Mouse (Mus musculus): ENCODE data around the gene Gna13. TPM values are rescaled to one million over a fixed set of nuclear protein-coding genes. Genes with fewer than 3 reads are reported as not detected.

Gna13 gene
- polyA plus RNA-seq, 1 experiment from 2014 or later, result 21.8 TPM

DNA sequence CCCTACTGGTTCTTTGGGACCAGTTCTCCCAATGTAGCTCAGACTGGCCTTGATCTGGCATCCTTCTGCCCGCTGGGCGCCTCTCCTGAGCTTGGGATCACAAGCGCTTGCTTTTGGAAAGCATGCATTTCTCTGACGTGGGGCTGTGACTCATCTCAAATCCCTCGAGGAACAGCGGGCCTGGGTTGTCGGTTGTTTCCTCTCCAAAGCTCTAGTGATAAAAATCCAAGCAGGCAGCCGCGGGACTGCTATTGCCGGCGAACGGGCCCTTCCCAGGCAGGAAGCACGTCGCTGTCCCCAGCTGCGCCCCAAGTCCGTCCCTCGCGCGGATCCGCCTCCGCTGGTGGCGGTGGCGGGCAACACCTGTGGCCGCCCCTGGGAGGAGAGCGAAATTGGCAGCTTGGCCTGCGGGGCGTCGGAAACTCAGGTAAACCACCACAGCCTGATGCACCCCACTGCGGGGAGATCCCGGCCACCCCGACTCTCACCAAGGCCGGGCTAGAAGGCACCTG lies 77.3 kb downstream of the Gna13 start:
- Histone ChIP-seq H3K27ac (no peak overlapping the region), H3K9me3 (ENCODE audit: control insufficient read depth, low read length) (no peaks in the 10 kb centered on the region), H3K9ac (peak overlapping the region; percentile 71), H3K4me1 (replicated peaks; ENCODE audit: control insufficient read depth, insufficient read depth, low read length) (peaks cover 10% of the 10 kb centered on the region), H3K4me2 (replicated peaks) (peak overlapping the region; percentile 75), H3K4me3 (replicated peaks; ENCODE audit: low read length) (peak overlapping the region; percentile 40), H3K36me3 (replicated peaks; ENCODE audit: control insufficient read depth, insufficient read depth) (peaks cover 32% of the 10 kb centered on the region), H3K27me3 (ENCODE audit: control insufficient read depth, insufficient read depth, low read length) (no peaks in the 10 kb centered on the region)
- ATAC-seq (ENCODE audit: low FRiP score), result peak; percentile 55; the same call in 1 of the 2 replicates
- 1% methylated on average over 32 of the region's 32 CpGs for WGBS
- peak; percentile 75 for DNase-seq (ENCODE audit: low spot score)

DNA sequence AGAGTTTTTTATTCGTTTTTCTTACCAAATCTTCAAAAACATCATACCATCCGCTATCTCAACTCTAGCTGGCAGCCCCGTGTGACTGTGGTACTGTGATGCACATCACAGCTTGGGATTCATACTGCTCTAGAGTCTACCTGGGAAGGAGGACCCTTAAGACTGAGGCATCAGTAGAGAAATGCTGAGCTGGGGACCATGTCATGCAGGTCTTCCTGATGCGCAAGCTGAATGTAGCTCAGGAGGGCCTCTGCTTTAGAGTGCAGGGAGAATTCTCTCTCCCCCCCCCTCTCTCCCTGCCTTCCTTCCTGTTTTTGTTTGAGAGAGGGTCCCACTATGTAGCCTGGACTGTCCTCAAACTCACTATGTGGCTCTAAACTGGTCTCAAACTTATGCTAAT lies 78.0 kb downstream of the Gna13 start:
- no peak overlapping the region for H3K9ac ChIP-seq
- no peak overlapping the region for H3K27ac ChIP-seq
- H3K36me3 ChIP-seq (replicated peaks; ENCODE audit: control insufficient read depth, insufficient read depth), result peaks cover 25% of the 10 kb centered on the region
- H3K4me3 ChIP-seq (replicated peaks; ENCODE audit: low read length), result no peak overlapping the region
- H3K9me3 ChIP-seq (ENCODE audit: control insufficient read depth, low read length), result no peaks in the 10 kb centered on the region
- H3K4me2 ChIP-seq (replicated peaks), result peak overlapping the region; percentile 75
- H3K4me1 ChIP-seq (replicated peaks; ENCODE audit: control insufficient read depth, insufficient read depth, low read length), result peaks cover 10% of the 10 kb centered on the region
- WGBS, result 58% methylated on average over 4 of the region's 4 CpGs
- H3K27me3 ChIP-seq (ENCODE audit: control insufficient read depth, insufficient read depth, low read length), result no peaks in the 10 kb centered on the region
- no peak for ATAC-seq (ENCODE audit: low FRiP score)
- DNase-seq (ENCODE audit: low spot score), result no peak

DNA sequence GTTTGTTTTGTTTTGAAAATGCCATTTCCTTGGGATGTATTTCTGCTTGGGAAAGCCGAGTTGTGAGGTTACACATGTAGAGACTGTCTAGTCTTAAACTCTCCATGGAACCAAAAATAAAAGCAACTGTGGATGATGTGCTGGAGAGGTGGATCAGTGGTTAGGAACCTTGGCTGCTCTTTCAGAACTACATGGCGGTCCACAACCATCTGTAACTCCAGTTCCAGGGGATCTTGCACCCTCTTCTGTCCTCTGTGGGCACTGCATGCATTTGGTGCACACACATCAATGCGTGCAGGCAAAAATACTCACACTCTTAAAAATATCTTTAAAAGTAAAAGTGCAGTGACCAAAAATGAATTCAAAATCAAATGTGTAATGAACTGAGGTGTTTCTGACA lies 78.5 kb downstream of the Gna13 start:
- Histone ChIP-seq H3K27me3 (ENCODE audit: control insufficient read depth, insufficient read depth, low read length) (no peaks in the 10 kb centered on the region), H3K9ac (no peak overlapping the region), H3K9me3 (ENCODE audit: control insufficient read depth, low read length) (no peaks in the 10 kb centered on the region), H3K27ac (no peak overlapping the region), H3K4me2 (replicated peaks) (no peak overlapping the region), H3K36me3 (replicated peaks; ENCODE audit: control insufficient read depth, insufficient read depth) (peaks cover 20% of the 10 kb centered on the region), H3K4me3 (replicated peaks; ENCODE audit: low read length) (no peak overlapping the region), H3K4me1 (replicated peaks; ENCODE audit: control insufficient read depth, insufficient read depth, low read length) (peaks cover 10% of the 10 kb centered on the region)
- ATAC-seq (ENCODE audit: low FRiP score) (no peak), DNase-seq (ENCODE audit: low spot score) (no peak)
- 61% methylated on average over 3 of the region's 3 CpGs for WGBS

DNA sequence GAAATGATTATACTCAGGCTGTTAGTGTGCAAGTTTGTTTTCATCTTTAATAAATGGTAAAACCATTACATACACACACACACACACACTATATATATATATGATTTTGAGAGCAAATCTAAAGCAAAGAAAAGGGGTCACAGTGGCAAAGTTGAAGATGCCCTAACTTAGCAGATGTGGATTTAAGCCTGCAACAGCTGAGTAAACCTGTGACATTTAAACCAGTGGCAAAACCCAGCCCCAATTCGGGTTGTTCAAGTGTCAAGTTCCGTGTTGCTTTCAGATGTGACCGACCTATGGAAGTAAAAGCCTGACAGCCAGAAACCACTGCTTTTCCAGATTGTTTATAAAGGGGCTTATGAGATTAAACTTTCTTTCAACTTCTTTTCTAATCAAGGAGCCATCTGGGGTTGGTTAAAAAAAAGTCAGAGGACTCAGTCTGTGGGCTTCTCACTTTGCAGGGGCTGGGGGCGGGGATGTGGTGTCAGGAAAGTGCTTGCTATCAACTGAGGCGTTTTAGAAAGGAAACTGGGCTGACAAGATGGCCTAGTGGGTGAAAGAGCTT lies 79.6 kb downstream of the Gna13 start:
- 73% methylated on average over 5 of the region's 5 CpGs for WGBS
- H3K27me3 ChIP-seq (ENCODE audit: control insufficient read depth, insufficient read depth, low read length), result no peaks in the 10 kb centered on the region
- peaks cover 11% of the 10 kb centered on the region for H3K36me3 ChIP-seq (replicated peaks; ENCODE audit: control insufficient read depth, insufficient read depth)
- H3K4me3 ChIP-seq (replicated peaks; ENCODE audit: low read length), result no peak overlapping the region
- no peaks in the 10 kb centered on the region for H3K9me3 ChIP-seq (ENCODE audit: control insufficient read depth, low read length)
- no peak for DNase-seq (ENCODE audit: low spot score)
- no peak for ATAC-seq (ENCODE audit: low FRiP score)
- H3K27ac ChIP-seq, result no peak overlapping the region
- H3K4me1 ChIP-seq (replicated peaks; ENCODE audit: control insufficient read depth, insufficient read depth, low read length), result peaks cover 10% of the 10 kb centered on the region
- H3K9ac ChIP-seq, result no peak overlapping the region
- H3K4me2 ChIP-seq (replicated peaks), result no peak overlapping the region

DNA sequence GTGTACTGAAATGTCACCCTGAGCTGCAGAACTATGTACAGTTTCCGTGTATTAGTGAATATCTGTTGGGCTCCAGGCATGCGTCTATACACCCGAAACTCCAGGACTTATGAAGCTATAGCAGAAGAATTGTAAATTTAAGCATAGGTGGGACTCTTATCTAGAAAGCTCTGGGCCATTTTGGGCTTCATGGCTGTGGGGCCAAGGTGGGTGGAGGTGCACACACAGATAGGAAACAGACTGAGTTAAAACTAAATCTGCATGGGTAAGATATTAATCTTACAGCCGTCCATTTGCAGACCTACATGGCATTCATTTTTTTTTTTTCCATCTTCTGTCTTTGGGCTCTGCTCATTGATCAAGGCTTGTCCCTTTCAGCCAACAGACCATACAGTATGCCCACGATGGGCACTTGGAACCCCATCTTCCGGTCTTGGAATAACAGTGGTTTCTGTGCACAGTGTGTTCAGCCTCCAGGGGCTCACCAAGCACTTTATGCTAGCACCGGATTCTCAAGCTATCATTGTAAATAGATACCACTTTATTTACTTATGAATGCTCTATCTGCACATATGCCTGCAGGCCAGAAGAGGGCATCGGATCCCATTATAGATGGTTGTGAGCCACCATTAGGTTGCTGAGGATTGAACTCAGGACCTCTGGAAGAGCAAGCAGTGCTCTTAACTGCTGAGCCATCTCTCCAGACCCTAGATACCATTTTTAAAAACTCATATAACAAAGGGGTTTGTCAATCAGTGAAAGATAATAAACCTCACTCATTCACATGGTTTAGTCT lies 81.0 kb downstream of the Gna13 start:
- Histone ChIP-seq H3K4me3 (replicated peaks; ENCODE audit: low read length) (no peak overlapping the region), H3K27ac (no peak overlapping the region), H3K9me3 (ENCODE audit: control insufficient read depth, low read length) (no peaks in the 10 kb centered on the region), H3K4me2 (replicated peaks) (no peak overlapping the region), H3K9ac (no peak overlapping the region), H3K36me3 (replicated peaks; ENCODE audit: control insufficient read depth, insufficient read depth) (no peaks in the 10 kb centered on the region), H3K4me1 (replicated peaks; ENCODE audit: control insufficient read depth, insufficient read depth, low read length) (peaks cover 10% of the 10 kb centered on the region), H3K27me3 (ENCODE audit: control insufficient read depth, insufficient read depth, low read length) (no peaks in the 10 kb centered on the region)
- WGBS, result 90% methylated on average over 8 of the region's 8 CpGs
- ATAC-seq (ENCODE audit: low FRiP score) (no peak), DNase-seq (ENCODE audit: low spot score) (no peak)

DNA sequence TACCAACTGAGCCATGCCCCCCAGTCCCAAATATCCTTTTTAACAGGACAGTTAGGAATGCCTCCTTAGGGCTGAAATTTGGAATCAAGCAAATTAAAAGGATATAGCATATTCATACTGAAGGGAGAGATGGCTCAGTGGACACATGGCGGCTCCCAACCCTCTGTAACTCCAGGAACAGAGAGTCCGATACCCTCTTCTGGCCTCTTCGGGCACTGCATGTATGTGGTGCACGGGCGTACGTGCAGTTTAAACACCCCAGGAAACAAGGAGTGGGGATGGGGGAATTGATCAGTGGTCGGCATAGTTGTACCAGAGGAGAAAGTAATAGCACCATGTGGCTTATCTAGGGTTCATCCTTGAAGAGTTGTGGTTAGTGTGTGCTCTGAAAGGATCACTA lies 82.0 kb downstream of the Gna13 start:
- Histone ChIP-seq H3K36me3 (replicated peaks; ENCODE audit: control insufficient read depth, insufficient read depth) (no peaks in the 10 kb centered on the region), H3K27me3 (ENCODE audit: control insufficient read depth, insufficient read depth, low read length) (no peaks in the 10 kb centered on the region), H3K4me1 (replicated peaks; ENCODE audit: control insufficient read depth, insufficient read depth, low read length) (peaks cover 8% of the 10 kb centered on the region), H3K4me2 (replicated peaks) (no peak overlapping the region), H3K4me3 (replicated peaks; ENCODE audit: low read length) (no peak overlapping the region), H3K27ac (no peak overlapping the region), H3K9ac (no peak overlapping the region), H3K9me3 (ENCODE audit: control insufficient read depth, low read length) (no peaks in the 10 kb centered on the region)
- WGBS, result 50% methylated on average over 7 of the region's 7 CpGs
- no peak for DNase-seq (ENCODE audit: low spot score)
- no peak for ATAC-seq (ENCODE audit: low FRiP score)

DNA sequence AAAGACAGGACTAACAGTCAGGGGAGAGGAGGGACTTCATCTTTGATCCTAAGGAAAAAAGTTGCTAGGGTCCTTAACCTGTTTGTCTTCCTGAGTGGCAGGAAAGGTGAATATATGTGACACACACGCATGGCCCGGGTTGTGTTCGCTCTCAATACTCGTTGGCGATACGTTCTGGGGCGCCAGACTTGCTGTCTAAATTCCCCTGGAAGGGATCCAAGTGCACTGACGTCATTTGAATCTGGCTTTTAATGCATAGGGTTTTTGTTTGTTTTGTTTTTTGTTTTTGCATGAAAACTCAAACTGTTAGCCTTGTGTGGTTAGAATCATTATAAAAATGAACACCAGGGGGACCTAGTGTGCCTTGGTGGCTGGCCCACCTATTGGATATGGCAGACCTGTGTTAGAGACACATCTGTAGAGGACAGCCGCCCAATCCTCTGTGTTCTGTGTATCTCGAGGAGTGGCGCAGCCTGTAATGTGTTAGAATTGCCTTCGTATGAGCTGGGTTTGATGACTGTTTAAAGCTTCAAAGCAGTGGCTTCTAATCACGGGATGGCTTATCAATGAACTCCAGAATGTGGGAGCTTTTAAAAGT lies 82.9 kb downstream of the Gna13 start:
- Histone ChIP-seq H3K4me2 (replicated peaks) (no peak overlapping the region), H3K9ac (no peak overlapping the region), H3K4me1 (replicated peaks; ENCODE audit: control insufficient read depth, insufficient read depth, low read length) (no peaks in the 10 kb centered on the region), H3K4me3 (replicated peaks; ENCODE audit: low read length) (no peak overlapping the region), H3K27me3 (ENCODE audit: control insufficient read depth, insufficient read depth, low read length) (no peaks in the 10 kb centered on the region), H3K27ac (no peak overlapping the region), H3K36me3 (replicated peaks; ENCODE audit: control insufficient read depth, insufficient read depth) (no peaks in the 10 kb centered on the region), H3K9me3 (ENCODE audit: control insufficient read depth, low read length) (no peaks in the 10 kb centered on the region)
- WGBS, result 61% methylated on average over 13 of the region's 13 CpGs
- no peak for ATAC-seq (ENCODE audit: low FRiP score)
- DNase-seq (ENCODE audit: low spot score), result peak; percentile 78

Other genes with a start within 250 kb of the Gna13 start
- gene E030025P04Rik, start 218.5 kb upstream of the Gna13 start, polyA plus RNA-seq (2014; fragmentation: Nextera tagmentation; extraction: Ambion mirVana), result not detected in 2 replicates
- gene Rgs9, start 64.7 kb upstream of the Gna13 start, polyA plus RNA-seq (2014; fragmentation: Nextera tagmentation; extraction: Ambion mirVana), result 8.9 and 10.7 TPM in 2 replicates
- not detected in 2 replicates for gene 9930022D16Rik, start 51.1 kb downstream of the Gna13 start, polyA plus RNA-seq (2014; fragmentation: Nextera tagmentation; extraction: Ambion mirVana)
- gene Amz2, start 63.1 kb downstream of the Gna13 start, polyA plus RNA-seq (2014; fragmentation: Nextera tagmentation; extraction: Ambion mirVana), result 55.6 and 65.8 TPM in 2 replicates
- 6.8 and 8.8 TPM in 2 replicates for gene Arsg, start 110.5 kb downstream of the Gna13 start, polyA plus RNA-seq (2014; fragmentation: Nextera tagmentation; extraction: Ambion mirVana)
- 4.2 and 7.5 TPM in 2 replicates for gene Slc16a6, start 110.8 kb downstream of the Gna13 start, polyA plus RNA-seq (2014; fragmentation: Nextera tagmentation; extraction: Ambion mirVana)
- gene Wipi1, start 249.1 kb downstream of the Gna13 start, polyA plus RNA-seq (2014; fragmentation: Nextera tagmentation; extraction: Ambion mirVana), result 10.4 and 13.2 TPM in 2 replicates